Mouse (Mus musculus) testis, adult 2 months (tissue): ENCODE data around the gene Gtf3c1.
"Not testable (repeated sequence)": the region's sequence is repeated elsewhere in the genome, so short reads cannot be mapped to it uniquely, and the experiment has no call there.

Experiments
- CTCF ChIP-seq: fragments of 200-500 bp; IDR thresholded peaks from 2 replicates; pipeline ENCODE4 v1.5.1; 2012; ENCODE audit warnings: low read depth, mild to moderate bottlenecking, inconsistent platforms, low read length, moderate library complexity; ENCODE audit not compliant: control insufficient read depth, insufficient read depth, insufficient replicate concordance
- POLR2A ChIP-seq: fragments of 200-500 bp; IDR thresholded peaks from 2 replicates; pipeline ENCODE4 v1.6.1; 2012; ENCODE audit warnings: low read depth, mild to moderate bottlenecking, inconsistent platforms, low read length, moderate library complexity; ENCODE audit not compliant: control insufficient read depth

- TF ChIP-seq CTCF, POLR2A: not testable (repeated sequence)
Measured at GRCm38 (mm10) chr7:125713542-125714055, 6.0 kb upstream of the Gtf3c1 start.
